Mouse (Mus musculus) heart, postnatal 0 days (tissue): ENCODE results near the gene Cmtm8.

ENCODE experiments used
- CTCF ChIP-seq: IDR thresholded peaks from 2 replicates; pipeline ENCODE4 v1.5.1; 2016; ENCODE audit warnings: antibody characterized with exemption, control low read depth, low read depth
- EP300 ChIP-seq: IDR thresholded peaks from 2 replicates; pipeline ENCODE4 v1.6.1; 2016; ENCODE audit warnings: antibody characterized with exemption, low read depth

- TF ChIP-seq CTCF (no peak), EP300 (no peak)
Measured at GRCm38 (mm10) chr9:114747466-114747865, 96.5 kb downstream of the Cmtm8 start.
